Mouse (Mus musculus) olfactory bulb, adult 2 months (tissue): Measurements from ENCODE around the gene Ube2h. TPM values are rescaled to one million over a fixed set of nuclear protein-coding genes. Genes with fewer than 3 reads are reported as not detected.
"Not testable (repeated sequence)": the region's sequence is repeated elsewhere in the genome, so short reads cannot be mapped to it uniquely, and the experiment has no call there.

ENCODE experiments used
- H3K27ac ChIP-seq: fragments of 200-500 bp; 2 replicates; pipeline ENCODE4 v1.5.1; 2012; ENCODE audit warnings: low read depth, low read length; ENCODE audit not compliant: insufficient read depth
- H3K4me1 ChIP-seq: fragments of 200-500 bp; 2 replicates; pipeline ENCODE4 v1.6.1; 2012; ENCODE audit warnings: low read length; ENCODE audit not compliant: control insufficient read depth, insufficient read depth
- H3K4me3 ChIP-seq: fragments of 200-500 bp; 2 replicates; pipeline ENCODE4 v1.5.1; 2012; ENCODE audit warnings: mild to moderate bottlenecking, low read depth, low read length, moderate library complexity; ENCODE audit not compliant: insufficient read depth
- CTCF ChIP-seq: fragments of 200-500 bp; IDR thresholded peaks from 2 replicates; pipeline ENCODE4 v1.5.1; 2012; ENCODE audit warnings: low read depth, mild to moderate bottlenecking, low read length, moderate library complexity; ENCODE audit not compliant: insufficient read depth
- POLR2A ChIP-seq: fragments of 200-500 bp; IDR thresholded peaks from 2 replicates; pipeline ENCODE4 v1.6.1; 2012; ENCODE audit warnings: mild to moderate bottlenecking, low read depth, low read length, moderate library complexity; ENCODE audit not compliant: insufficient read depth
- WGBS: fragments of 180-500 bp; shearing (Covaris S2); methylation state at CpG from one replicate; pipeline ENCODE4 v1.1.7; 2018; 5-methylcytosine and 5-hydroxymethylcytosine counted together
- polyA plus RNA-seq: library from polyadenylated mRNA; stranded (reverse); fragments of >200 nt; gene quantifications from 2 replicates; pipeline ENCODE4 v1.2.4, GENCODE M21; 2012; ENCODE audit warnings: low replicate concordance; ENCODE audit not compliant: missing spikeins, insufficient read depth, insufficient read length

Gene Ube2h
- polyA plus RNA-seq, 1 experiment = not detected

DNA sequence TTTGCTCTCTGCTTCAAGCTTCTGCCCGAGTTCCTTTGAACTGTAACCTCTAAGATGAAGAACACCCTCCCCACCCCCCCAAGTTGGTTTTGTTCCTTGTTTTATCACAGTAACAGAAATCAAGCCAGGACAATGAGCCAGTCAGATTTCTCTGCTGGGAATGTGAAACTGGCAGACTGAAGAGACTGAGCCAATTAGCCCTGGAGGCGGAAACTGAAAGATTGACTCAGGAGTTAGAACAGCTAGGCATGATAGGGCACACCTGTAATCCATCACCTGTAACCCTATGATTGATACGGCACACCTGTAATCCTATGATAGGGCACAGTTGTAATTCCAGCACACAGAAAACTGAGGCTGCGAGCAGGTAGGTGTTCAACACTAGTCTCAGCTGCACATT, 27.9 kb upstream of the Ube2h start:
- TF ChIP-seq CTCF (no peak), POLR2A (no peak)
- no peak overlapping the region for H3K27ac ChIP-seq
- 82% methylated on average over 4 of the region's 4 CpGs for WGBS
- no peak overlapping the region for H3K4me3 ChIP-seq
- no peaks in the 10 kb centered on the region for H3K4me1 ChIP-seq

DNA sequence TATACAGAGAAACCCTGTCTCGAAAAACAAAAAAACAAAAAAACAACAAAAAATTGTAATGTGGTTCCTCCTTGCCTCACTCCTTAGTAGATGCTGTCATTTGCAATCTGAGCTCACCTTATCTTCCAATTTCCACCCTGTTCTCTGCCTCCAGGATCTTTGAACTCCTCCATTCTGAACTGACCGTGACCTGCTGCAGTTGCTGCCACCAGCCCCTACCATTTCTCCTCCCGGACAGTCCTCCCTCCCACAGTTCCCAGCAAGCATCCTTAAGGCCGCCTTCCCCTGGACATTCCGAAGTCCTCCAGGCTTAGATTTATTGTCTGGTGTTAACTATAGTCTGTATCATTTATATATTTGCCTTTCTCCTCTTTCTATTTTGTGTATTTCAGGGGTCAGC, 26.4 kb upstream of the Ube2h start:
- TF ChIP-seq POLR2A = no peak
- no peak for TF ChIP-seq CTCF
- Histone ChIP-seq H3K4me3 (no peak overlapping the region), H3K27ac (no peak overlapping the region), H3K4me1 (no peaks in the 10 kb centered on the region)
- WGBS = 93% methylated on average over 5 of the region's 5 CpGs

DNA sequence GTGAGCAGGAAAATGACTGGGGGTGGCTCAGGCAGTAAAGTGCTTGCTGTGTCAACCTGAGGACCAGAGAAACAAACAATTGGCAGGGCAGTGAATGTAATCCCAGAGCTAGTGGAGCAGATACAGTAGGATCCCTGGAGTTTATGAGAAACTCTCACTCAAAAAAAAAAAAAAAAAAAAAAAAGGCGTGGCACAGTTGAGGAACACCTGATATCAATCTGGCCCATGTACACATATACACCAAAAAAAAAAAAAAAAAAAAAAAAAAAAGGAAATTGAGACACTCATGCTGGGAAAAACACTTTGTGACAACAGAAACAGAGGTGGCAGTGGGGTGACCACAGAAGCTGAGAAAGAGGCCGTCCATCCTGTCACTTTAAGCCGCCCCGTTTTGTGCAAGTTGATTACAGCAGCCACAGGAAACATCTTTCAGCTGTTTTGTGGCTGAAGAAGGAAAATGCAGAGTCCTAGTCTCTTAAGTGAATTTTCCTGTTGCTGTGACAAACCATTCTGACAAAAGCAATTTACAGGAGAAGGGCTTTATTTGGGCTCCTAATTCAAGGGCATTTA, 21.7 kb upstream of the Ube2h start:
- TF ChIP-seq CTCF = no peak
- TF ChIP-seq POLR2A = no peak
- 72% methylated on average over 4 of the region's 4 CpGs for WGBS
- Histone ChIP-seq H3K27ac (no peak overlapping the region), H3K4me3 (no peak overlapping the region), H3K4me1 (no peaks in the 10 kb centered on the region)

DNA sequence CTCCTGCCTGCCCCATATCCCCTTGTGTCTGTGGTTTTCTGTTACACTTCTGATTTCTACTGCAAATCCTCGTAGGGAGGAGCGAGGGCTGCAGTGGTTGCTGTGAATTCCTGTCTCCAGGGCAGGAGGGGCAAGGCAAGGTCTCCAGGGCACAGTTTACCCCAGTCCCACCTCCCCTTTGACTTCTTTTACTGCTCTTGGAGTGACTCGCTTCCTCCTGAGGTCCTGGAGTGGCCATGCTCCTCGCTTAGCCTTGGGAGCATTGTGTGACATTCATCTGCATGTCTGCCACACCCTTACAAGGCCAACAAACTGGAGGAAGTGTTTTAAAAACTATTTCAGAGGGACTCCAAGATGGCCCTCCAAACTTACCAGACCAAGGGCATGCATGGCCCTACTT, 16.7 kb upstream of the Ube2h start:
- no peak for TF ChIP-seq POLR2A
- TF ChIP-seq CTCF = no peak
- H3K27ac ChIP-seq = no peak overlapping the region
- H3K4me1 ChIP-seq = no peaks in the 10 kb centered on the region
- WGBS = 80% methylated on average over 4 of the region's 4 CpGs
- no peak overlapping the region for H3K4me3 ChIP-seq

DNA sequence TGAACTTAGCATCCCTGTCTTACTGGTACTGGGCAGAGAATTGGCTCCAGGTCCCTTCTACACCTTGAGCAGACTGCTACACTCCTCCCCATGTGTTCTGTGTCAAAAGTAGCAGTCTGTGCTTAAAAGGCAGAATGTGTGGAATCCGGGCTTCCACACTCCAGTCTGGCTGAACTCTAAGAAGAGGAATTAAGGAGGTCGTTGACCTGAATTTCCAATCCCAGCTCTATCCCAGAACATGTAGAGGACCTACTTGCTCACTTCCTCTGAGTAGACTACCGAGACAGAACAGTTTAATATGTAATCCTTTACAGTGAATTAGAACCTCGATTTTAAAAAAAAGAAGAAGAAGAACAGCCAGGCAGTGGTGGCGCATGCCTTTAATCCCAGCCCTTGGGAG, 14.9 kb upstream of the Ube2h start:
- Histone ChIP-seq H3K4me1 (no peaks in the 10 kb centered on the region), H3K27ac (no peak overlapping the region), H3K4me3 (no peak overlapping the region)
- TF ChIP-seq POLR2A = no peak
- no peak for TF ChIP-seq CTCF
- WGBS = 91% methylated on average over 5 of the region's 5 CpGs

DNA sequence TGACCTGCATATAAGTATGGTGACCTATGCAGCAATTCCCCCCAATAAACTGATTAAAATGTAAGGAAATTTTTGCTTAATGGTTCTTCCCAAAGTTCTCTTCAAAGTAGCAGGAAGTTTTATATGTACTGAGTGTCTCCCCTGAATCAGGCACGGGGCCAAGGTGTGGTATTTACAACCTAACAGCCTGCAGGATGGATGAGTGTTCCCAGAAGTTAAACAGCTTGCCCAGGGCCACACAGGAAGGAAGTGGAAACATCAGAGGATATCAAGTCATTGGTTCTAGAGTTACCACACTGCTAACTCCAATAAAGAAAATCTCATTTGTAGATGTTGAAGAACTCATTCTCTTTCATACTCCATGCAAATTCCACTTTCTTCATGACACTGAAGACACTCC, 7.7 kb upstream of the Ube2h start:
- WGBS = 79% methylated on average over 1 of the region's 1 CpGs
- Histone ChIP-seq H3K27ac (no peak overlapping the region), H3K4me1 (no peaks in the 10 kb centered on the region), H3K4me3 (no peak overlapping the region)
- TF ChIP-seq CTCF (no peak), POLR2A (no peak)

DNA sequence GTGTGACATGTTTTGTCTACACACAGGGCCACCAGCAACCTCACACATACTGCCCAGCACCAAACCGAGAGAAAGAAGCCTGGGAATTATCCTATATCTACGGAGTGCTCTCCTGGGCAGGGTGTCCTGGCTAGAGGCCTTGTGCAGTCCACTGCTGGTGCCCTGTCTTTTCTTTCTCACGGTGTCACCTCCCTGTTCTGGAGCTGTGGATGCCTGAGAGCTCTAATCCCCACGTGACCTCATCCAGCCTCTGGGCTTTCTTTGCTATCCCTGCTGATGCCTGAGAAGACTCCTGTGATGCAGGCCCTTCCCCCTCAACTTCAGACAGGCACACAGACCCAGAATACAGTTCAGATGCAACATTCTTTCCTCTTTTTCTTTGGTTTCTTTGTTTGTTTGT, 4.4 kb upstream of the Ube2h start:
- Histone ChIP-seq H3K4me3 (no peak overlapping the region), H3K27ac (no peak overlapping the region), H3K4me1 (no peaks in the 10 kb centered on the region)
- WGBS = 55% methylated on average over 4 of the region's 4 CpGs
- TF ChIP-seq CTCF = no peak
- no peak for TF ChIP-seq POLR2A

DNA sequence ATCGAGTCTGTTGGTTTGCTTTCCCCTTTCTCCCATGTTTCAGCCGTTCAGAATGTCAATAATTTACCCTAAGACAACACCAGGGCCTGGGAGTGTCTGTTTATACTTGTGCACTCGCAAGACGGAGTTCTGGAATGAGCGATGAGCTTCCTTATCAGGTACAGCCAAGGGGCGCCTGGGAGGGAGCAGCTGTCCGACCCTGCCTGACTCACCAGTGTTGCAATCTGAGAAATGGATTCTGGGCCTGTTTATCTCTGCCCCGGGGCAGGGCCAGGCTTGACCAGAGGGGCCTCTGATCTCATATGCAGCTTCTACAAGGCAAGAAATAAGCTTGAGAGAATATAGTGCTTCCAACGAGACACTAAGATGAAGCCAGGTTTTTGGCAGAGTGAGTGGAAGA, 3.4 kb upstream of the Ube2h start:
- Histone ChIP-seq H3K4me3 (no peak overlapping the region), H3K4me1 (no peaks in the 10 kb centered on the region), H3K27ac (no peak overlapping the region)
- WGBS = 85% methylated on average over 9 of the region's 9 CpGs
- TF ChIP-seq CTCF (no peak), POLR2A (no peak)

DNA sequence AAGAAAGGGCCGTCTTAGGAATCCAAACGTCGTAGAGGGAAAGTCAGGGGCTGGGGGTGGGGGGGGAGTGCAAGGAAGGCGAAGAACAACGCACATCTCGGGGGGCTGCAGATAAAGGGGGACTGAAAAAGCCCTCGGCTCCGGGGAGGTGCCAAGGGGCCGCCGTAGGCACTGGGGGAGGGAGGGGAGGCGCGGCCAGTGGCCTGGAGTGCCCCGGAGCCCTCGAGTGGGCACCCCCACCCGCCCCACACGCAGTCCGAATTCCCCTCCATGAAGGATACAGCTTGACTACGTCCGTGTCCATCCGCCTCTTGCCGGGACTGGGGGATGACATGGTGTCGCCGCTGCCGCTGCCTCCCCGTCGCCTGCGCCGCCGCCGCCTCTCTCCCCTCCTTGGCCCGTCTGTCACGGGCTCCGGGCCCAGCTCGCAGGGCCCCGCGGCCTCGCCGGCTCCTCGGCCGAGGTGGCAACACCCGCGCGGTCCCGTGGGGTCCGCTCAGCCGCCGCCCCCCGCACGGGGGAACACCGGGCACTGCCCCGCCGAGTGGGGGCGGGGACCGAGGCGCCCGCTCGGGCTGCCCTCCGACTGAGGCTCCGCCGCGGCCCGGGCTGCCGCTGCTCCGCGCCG, 454 bp downstream of the Ube2h start:
- Histone ChIP-seq H3K4me3 (peak overlapping the region; percentile 73), H3K27ac (peak overlapping the region; percentile 94; the same call in 1 of the 2 replicates)
- under 1% methylated on average over 51 of the region's 66 CpGs for WGBS
- H3K4me1 ChIP-seq = not testable (repeated sequence)
